7 mouse cellular contexts compared by ENCODE assay signal in genomic region chr11:46215354-46215753, GRCm38 (mm10). TPM values are rescaled to one million over a fixed set of nuclear protein-coding genes. Genes with fewer than 3 reads are reported as not detected.
A peak's percentile ranks its signal among the peaks of the same experiment; 100 is the strongest.
DNase-seq lines count a peak whose midpoint lies in the region; ATAC-seq and TF ChIP-seq lines count a peak whose summit lies in the region.

No protein-coding gene starts in this region.

- 7% methylated on average over 3 of the region's 3 CpGs for WGBS in heart, postnatal 0 days
- WGBS in lung, adult 2 months: 21% methylated on average over 3 of the region's 3 CpGs
- WGBS in olfactory bulb, adult 2 months: 29% methylated on average over 3 of the region's 3 CpGs

- no peak overlapping the region for H3K9ac ChIP-seq in heart, postnatal 0 days (replicated peaks; ENCODE audit: low read depth, low read length)

- peak; percentile 72; the same call in 1 of the 2 replicates for TF ChIP-seq CTCF in bone marrow macrophage, adult 2 months (IDR thresholded peaks at IDR 0.05; ENCODE audit: low read depth, low read length)
- TF ChIP-seq CTCF in embryonic fibroblast, embryonic 13.5 days (IDR thresholded peaks at IDR 0.05; ENCODE audit: borderline replicate concordance, insufficient read depth, low read length): peak; percentile 95; the same call in 1 of the 2 replicates
- peak; percentile 99 for TF ChIP-seq CTCF in heart, postnatal 0 days (IDR thresholded peaks at IDR 0.05; ENCODE audit: low read depth)
- TF ChIP-seq CTCF in lung, adult 2 months (IDR thresholded peaks at IDR 0.05; ENCODE audit: insufficient read depth, low read length): peak; percentile 97
- 0 out of 2 replicates have a peak, but pooled peaks have one; percentile 26 for TF ChIP-seq CTCF in olfactory bulb, adult 2 months (IDR thresholded peaks at IDR 0.05; ENCODE audit: insufficient read depth, low read depth, low read length)

- no peak for TF ChIP-seq EP300 in heart, postnatal 0 days (IDR thresholded peaks at IDR 0.05; ENCODE audit: low read depth)

- H3K4me3 ChIP-seq in bone marrow macrophage, adult 2 months (ENCODE audit: insufficient read depth, low read length): no peak overlapping the region
- no peak overlapping the region for H3K4me3 ChIP-seq in embryonic fibroblast, embryonic 13.5 days (ENCODE audit: insufficient read depth, low read length)
- H3K4me3 ChIP-seq in heart, postnatal 0 days (ENCODE audit: low read depth, low read length): 0 out of 2 replicates have a peak overlapping the region, but pooled peaks have one; percentile 0
- no peak overlapping the region for H3K4me3 ChIP-seq in lung, adult 2 months (replicated peaks; ENCODE audit: extremely low read depth, low read depth, low read length)
- no peak overlapping the region for H3K4me3 ChIP-seq in olfactory bulb, adult 2 months (ENCODE audit: insufficient read depth, low read depth, low read length)

- DNase-seq in MN1 (ENCODE audit: low spot score): peak; percentile 85
- DNase-seq in heart, postnatal 0 days (ENCODE audit: low spot score): peak; percentile 88
- peak; percentile 76 for DNase-seq in kidney, postnatal 14 days
- DNase-seq in lung, adult 2 months: peak; percentile 17

- no peak for TF ChIP-seq POLR2A in bone marrow macrophage, adult 2 months (IDR thresholded peaks at IDR 0.05; ENCODE audit: borderline replicate concordance, low read depth, low read length)
- TF ChIP-seq POLR2A in embryonic fibroblast, embryonic 13.5 days (IDR thresholded peaks at IDR 0.05; ENCODE audit: low read depth, low read length): no peak; the same call in 1 of the 2 replicates
- TF ChIP-seq POLR2A in lung, adult 2 months (IDR thresholded peaks at IDR 0.05; ENCODE audit: borderline replicate concordance, extremely low read depth, low read depth, low read length): no peak
- TF ChIP-seq POLR2A in olfactory bulb, adult 2 months (IDR thresholded peaks at IDR 0.05; ENCODE audit: insufficient read depth, low read depth, low read length): no peak

- ATAC-seq in heart, postnatal 0 days (ENCODE audit: insufficient read depth, low read depth): peak; percentile 70

- H3K27ac ChIP-seq in bone marrow macrophage, adult 2 months (ENCODE audit: insufficient read depth, low read depth, low read length): no peak overlapping the region
- peak overlapping the region; percentile 98 for H3K27ac ChIP-seq in embryonic fibroblast, embryonic 13.5 days (ENCODE audit: insufficient read depth, low read length)
- H3K27ac ChIP-seq in heart, postnatal 0 days (ENCODE audit: low read depth): peak overlapping the region; percentile 79
- no peak overlapping the region for H3K27ac ChIP-seq in olfactory bulb, adult 2 months (ENCODE audit: insufficient read depth, low read depth, low read length)

- H3K36me3 ChIP-seq in heart, postnatal 0 days (replicated peaks; ENCODE audit: control insufficient read depth, insufficient read depth, low read length): no peaks in the 10 kb centered on the region

- no peaks in the 10 kb centered on the region for H3K9me3 ChIP-seq in heart, postnatal 0 days (replicated peaks; ENCODE audit: control insufficient read depth, low read length)

- H3K4me2 ChIP-seq in heart, postnatal 0 days (ENCODE audit: low read depth, low read length): peak overlapping the region; percentile 49

- H3K4me1 ChIP-seq in bone marrow macrophage, adult 2 months (ENCODE audit: control insufficient read depth, insufficient read depth, low read length): no peaks in the 10 kb centered on the region
- peaks cover 9% of the 10 kb centered on the region for H3K4me1 ChIP-seq in embryonic fibroblast, embryonic 13.5 days (ENCODE audit: control insufficient read depth, insufficient read depth, low read length)
- peaks cover 40% of the 10 kb centered on the region for H3K4me1 ChIP-seq in heart, postnatal 0 days (ENCODE audit: control insufficient read depth, insufficient read depth)
- 0 out of 2 replicates have a peak, but pooled peaks cover 2% of the 10 kb centered on the region for H3K4me1 ChIP-seq in lung, adult 2 months (ENCODE audit: control insufficient read depth, insufficient read depth, low read length)
- H3K4me1 ChIP-seq in olfactory bulb, adult 2 months (ENCODE audit: control insufficient read depth, insufficient read depth, low read length): peaks cover 21% of the 10 kb centered on the region

- H3K27me3 ChIP-seq in heart, postnatal 0 days (ENCODE audit: control insufficient read depth, insufficient read depth, low read length): no peaks in the 10 kb centered on the region

RNA-seq across cellular contexts. Expression of gene Fndc9, which starts 20.0 kb away (rescaled TPM):
- polyA plus RNA-seq in bone marrow macrophage, adult 2 months (2012; ENCODE audit: insufficient read depth, insufficient read length, missing spikeins): not detected in 2 replicates
- not detected in 2 replicates for polyA plus RNA-seq in embryonic fibroblast, embryonic 13.5 days (2011; ENCODE audit: insufficient read length, low read depth, missing spikeins)
- total RNA-seq in heart, postnatal 0 days (2014; rRNA removed; ENCODE audit: low replicate concordance): not detected in 2 replicates
- polyA plus RNA-seq in heart, postnatal 0 days (2015; fragmentation: Nextera tagmentation; extraction: Ambion mirVana): not detected in 2 replicates
- 2.6 TPM in 1 of 2 replicates, not detected in the other for polyA plus RNA-seq in lung, adult 2 months (2012; rRNA removed)
- not detected in 2 replicates for polyA plus RNA-seq in olfactory bulb, adult 2 months (2012; ENCODE audit: insufficient read depth, insufficient read length, low replicate concordance, missing spikeins)

RNA-seq across cellular contexts. Expression of gene Nipal4, which starts 49.0 kb away (rescaled TPM):
- not detected in 2 replicates for polyA plus RNA-seq in bone marrow macrophage, adult 2 months (2012; ENCODE audit: insufficient read depth, insufficient read length, missing spikeins)
- polyA plus RNA-seq in embryonic fibroblast, embryonic 13.5 days (2011; ENCODE audit: insufficient read length, low read depth, missing spikeins): 8.6 and 15.5 TPM in 2 replicates
- 3.0 and 10.9 TPM in 2 replicates for total RNA-seq in heart, postnatal 0 days (2014; rRNA removed; ENCODE audit: low replicate concordance)
- 2.1 and 2.5 TPM in 2 replicates for polyA plus RNA-seq in heart, postnatal 0 days (2015; fragmentation: Nextera tagmentation; extraction: Ambion mirVana)
- 0.51 and 7.1 TPM in 2 replicates for polyA plus RNA-seq in lung, adult 2 months (2012; rRNA removed)
- not detected in 2 replicates for polyA plus RNA-seq in olfactory bulb, adult 2 months (2012; ENCODE audit: insufficient read depth, insufficient read length, low replicate concordance, missing spikeins)

Comparison
In these comparisons a context has a peak if more than half of its experiments do, and no peak if none do; other contexts are left out.
1. DNase-seq: peak in every context shown above with its lines; median percentile 88 in heart, postnatal 0 days; 85 in MN1; 76 in kidney, postnatal 14 days; 17 in lung, adult 2 months.
2. H3K27ac ChIP-seq: peak in embryonic fibroblast, embryonic 13.5 days (single experiment) and heart, postnatal 0 days (single experiment); none in bone marrow macrophage, adult 2 months (single experiment) and olfactory bulb, adult 2 months (single experiment).
3. CTCF ChIP-seq: peak in every context shown above with its lines; median percentile 99 in heart, postnatal 0 days; 97 in lung, adult 2 months; 95 in embryonic fibroblast, embryonic 13.5 days; 72 in bone marrow macrophage, adult 2 months; 26 in olfactory bulb, adult 2 months.